Mouse (Mus musculus) liver, embryonic 14.5 days (tissue): Measurements from ENCODE around the gene Rer1.

Source experiments
- CTCF ChIP-seq: IDR thresholded peaks from 2 replicates; pipeline ENCODE4 v1.5.1; 2016; ENCODE audit warnings: antibody characterized with exemption, low read depth, control low read depth
- EP300 ChIP-seq: IDR thresholded peaks from 2 replicates; pipeline ENCODE4 v1.6.1; 2016; ENCODE audit warnings: antibody characterized with exemption, low read depth

GRCm38 (mm10) chr4:155121915-155122443 lies 35.8 kb upstream of the Rer1 start:
- TF ChIP-seq CTCF (no peak), EP300 (no peak)
